Mouse (Mus musculus): ENCODE results near the gene Ctns.

Ctns gene

GRCm38 (mm10) chr11:73193047-73193446 lies 5.8 kb downstream of the Ctns start:
- no peak for DNase-seq (ENCODE audit: low spot score)

DNA sequence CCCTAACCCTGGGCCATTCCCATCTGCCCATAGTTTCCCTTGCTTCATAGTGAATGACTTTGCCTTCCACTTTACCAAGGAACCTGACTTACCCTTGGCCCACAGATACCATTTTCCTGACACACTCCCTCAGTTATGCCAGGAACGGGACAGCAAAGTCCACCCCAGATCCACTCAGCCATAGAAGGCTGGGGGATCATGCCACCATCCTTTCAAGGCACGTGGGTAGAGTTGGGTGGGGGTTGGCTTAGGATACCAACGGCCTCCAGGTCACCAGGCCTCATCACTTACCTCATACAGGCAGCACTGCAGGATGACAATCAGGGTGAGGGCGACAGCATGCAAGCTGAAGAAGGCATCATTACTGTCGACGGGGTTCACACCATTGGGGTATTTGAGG lies 11.6 kb downstream of the Ctns start:
- DNase-seq (ENCODE audit: low spot score), result no peak

DNA sequence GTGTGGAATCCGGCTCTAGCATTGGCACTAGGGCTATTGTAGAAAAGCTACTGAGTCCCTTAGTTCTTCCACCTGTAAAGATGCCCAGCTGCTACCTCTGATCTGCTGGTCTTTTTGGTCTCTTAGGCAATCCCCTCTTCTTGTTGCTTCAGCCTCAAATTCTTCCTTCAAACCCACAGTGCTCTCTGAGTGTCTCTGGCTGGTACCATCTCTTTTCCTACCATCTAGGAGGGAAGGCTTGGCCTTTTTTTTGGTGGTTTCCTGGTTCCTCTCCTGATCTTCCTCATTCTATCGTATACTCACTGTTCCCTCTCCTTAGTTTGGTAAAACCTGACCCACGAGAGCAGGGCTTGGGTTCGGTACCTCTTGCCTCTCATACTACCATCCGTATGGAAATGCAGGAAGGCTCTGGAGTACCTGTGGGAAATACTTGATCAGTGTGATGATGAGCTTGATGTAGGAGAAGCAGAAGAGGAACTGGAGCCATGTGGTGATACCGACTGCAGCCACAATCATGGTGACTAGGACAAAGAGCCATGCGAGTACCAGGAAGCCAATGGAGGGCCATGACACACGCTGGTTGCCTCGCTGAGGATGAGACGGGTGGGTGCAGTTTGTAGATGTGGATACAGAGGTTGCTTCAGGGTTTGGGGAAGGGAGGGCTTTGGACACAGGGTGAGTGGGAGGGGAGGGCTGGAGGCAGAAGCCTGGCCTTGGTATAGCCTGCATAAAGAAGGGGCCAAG lies 12.8 kb downstream of the Ctns start:
- no peak for DNase-seq (ENCODE audit: low spot score)

DNA sequence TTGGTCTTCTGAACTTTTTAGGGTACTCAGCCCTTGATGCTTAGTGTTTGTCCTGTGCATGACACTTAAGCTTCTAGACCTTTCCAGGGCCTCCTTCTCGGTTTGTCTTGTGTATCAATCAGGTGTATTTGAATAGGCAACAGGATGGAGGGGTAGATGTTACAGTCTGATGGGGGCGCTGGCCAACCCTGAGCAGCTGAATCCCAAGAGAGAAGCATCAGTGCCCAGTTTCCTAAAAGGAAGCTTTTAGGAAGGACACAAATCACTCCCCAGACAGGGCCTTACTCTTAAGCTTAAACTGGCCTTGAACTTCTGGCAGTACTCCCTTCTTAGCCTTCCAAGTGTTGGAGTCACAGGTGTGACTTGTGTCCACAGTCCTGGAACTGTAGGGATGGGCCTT lies 20.9 kb downstream of the Ctns start:
- no peak for DNase-seq (ENCODE audit: low spot score)

DNA sequence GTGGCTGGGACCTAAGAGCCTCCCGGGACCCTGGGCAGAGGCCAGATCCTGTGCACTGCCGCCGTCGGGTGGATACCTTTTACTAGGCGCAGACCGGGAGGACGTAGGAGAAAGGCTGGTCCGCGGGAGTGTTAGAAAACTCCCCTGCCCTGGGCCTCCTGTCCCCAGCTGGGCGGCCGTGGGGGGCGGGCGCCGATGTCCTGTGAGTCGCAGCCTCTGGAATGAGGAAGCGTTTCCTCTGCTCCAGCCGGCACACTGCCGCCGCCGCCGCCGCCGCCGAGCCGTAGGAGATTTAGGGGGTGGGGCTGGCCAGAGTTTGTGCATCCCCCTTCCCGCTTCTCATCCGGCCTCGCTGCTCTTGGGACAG lies 21.4 kb downstream of the Ctns start:
- DNase-seq (ENCODE audit: low spot score), result peak; percentile 86

DNA sequence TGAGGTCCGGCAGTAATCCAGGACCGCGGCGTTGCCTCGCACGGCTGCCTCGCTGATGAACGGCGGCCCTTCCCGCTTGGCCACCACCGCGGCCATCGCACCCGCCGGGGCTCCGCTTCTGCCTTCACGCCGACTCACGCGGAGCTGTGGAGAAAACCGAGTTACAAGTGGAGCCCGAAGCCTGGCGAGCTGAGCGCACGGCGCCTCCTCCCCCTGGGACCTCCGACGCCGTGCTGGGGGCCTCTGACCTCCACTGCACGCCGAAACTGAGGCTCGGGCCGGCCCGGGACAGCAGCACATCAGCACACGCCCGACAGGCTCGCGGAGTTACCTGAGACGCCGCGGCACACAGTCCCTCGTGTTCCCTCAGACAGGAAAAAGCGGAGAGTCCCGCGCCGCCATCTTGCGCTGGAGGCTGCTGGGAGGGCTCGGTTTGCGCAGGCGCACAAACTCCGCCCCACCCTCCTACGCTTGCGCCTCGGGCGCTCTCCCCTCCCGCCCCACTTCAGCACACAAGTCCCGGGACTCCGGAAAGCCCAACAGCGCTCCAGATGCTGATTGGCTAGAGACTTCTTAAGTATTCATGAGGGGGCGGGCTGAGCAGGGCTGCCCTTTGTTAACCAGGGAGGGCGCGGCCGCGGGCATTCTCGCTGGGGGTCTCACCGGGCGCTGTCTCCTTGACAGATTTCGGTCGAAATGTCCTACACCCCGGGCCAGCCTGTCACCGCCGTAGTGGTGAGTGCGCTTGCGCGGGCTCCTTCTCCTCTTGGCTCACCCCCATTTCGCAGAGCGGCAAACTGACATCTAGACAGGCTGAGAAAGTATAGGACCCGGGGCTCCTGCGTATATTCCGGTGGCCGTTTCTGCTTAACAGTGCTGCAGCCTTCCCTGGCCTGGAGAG lies 22.0 kb downstream of the Ctns start, which contains the start of the genes Emc6 and Tax1bp3:
Gene Emc6, minus strand, starts transcription at position 430 of the 901 bp plus-strand sequence.
Gene Tax1bp3, plus strand, starts transcription at position 476 of the 901 bp plus-strand sequence.
- DNase-seq (ENCODE audit: low spot score), result peak; percentile 96

DNA sequence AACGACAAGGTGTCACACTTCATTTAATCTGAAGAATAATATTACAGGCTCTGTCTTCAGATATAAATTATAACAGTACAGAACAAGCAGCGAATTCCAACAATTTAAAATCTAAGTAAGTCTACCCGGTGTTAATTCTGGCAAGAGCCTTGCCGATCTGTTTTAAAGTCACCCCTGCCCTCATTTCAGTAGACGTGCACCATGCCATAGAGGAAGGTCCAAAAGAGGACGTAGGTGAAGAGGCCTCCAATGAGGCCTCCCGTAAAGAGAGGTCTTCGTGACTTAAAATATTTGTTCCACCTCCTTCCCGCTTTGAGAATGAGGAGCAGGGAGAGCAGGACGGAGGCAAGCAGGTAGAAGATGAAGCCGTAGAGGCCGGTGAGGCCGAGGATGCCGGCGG lies 22.7 kb downstream of the Ctns start:
- DNase-seq (ENCODE audit: low spot score), result no peak

GRCm38 (mm10) chr11:73175612-73176011 lies 23.2 kb downstream of the Ctns start:
- peak; percentile 88 for DNase-seq (ENCODE audit: low spot score)

GRCm38 (mm10) chr11:73172186-73172585 lies 26.7 kb downstream of the Ctns start:
- no peak for DNase-seq (ENCODE audit: low spot score)

- DNase-seq (ENCODE audit: low spot score), result peak; percentile 38
These were observed 29.6 kb downstream of the Ctns start for GRCm38 (mm10) chr11:73169231-73169630.

GRCm38 (mm10) chr11:73168576-73168975 lies 30.3 kb downstream of the Ctns start:
- DNase-seq (ENCODE audit: low spot score), result no peak

DNA sequence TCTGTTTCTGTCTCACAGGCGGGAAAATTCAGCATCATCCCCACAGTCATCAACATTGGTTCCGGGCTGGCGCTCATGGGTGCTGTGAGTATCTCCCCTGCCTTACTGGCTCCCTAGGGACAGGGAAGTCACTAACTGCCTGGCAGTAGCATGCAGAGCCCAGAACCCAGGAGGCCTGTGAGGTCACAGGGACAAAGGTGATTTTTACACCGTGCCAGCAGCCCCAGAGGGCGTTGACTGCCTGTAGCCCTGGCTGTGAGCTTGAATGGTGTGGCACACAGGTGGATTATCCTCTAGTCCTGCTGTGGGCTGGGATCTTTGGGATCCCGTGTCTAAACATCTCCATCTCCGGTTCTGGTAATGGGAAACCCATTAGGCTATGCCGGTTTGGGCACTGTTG lies 30.8 kb downstream of the Ctns start:
- DNase-seq (ENCODE audit: low spot score), result no peak

GRCm38 (mm10) chr11:73162284-73162683 lies 36.6 kb downstream of the Ctns start:
- DNase-seq (ENCODE audit: low spot score), result no peak

- DNase-seq (ENCODE audit: low spot score), result no peak
These were observed 37.2 kb downstream of the Ctns start for GRCm38 (mm10) chr11:73161616-73162015.

- DNase-seq (ENCODE audit: low spot score), result no peak
These were observed 38.0 kb downstream of the Ctns start for GRCm38 (mm10) chr11:73160811-73161200.

DNA sequence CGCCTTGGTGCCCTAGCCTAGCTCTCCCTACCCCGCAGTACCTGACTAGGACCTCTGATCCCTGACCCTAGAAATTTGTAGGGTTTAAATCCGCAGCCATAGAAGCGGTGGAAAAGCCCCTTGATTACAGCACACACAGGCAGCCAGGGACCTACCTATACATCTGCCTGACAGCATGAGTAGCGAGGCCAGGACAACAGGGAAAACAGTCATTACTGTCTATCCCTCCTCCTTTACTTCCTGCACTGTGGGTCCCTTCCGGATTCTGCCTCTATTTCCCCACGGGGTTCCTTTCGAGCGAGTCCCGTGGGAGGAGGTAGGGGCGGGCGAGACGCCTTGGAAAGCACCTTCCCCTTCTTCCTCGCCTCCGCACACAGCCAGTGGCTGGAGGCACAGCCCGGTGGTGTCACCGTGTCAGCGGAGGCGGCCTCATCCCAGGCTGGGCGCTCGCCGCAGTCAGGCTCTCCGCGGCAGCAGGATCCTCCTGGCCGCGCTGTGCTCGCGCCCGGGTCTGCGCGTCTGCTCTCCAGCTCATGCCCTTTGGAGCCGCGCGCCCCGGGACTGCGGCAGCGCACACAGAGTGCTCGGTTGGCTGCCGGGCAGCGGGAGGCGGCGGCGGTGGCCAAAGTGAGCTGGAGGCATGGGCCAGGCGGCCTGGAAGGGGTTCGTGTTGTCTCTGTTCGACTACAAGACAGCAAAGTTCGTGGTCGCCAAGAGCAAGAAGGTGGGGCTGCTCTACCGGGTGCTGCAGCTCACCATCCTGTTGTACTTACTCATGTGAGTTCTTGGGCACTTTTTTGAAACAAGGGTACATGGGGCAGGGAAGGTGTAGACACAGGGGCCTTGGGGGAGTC lies 38.7 kb downstream of the Ctns start, which contains the start of gene P2rx5:
Gene P2rx5, plus strand, starts transcription at position 465 of the 854 bp plus-strand sequence.
- DNase-seq (ENCODE audit: low spot score), result peak; percentile 45

DNA sequence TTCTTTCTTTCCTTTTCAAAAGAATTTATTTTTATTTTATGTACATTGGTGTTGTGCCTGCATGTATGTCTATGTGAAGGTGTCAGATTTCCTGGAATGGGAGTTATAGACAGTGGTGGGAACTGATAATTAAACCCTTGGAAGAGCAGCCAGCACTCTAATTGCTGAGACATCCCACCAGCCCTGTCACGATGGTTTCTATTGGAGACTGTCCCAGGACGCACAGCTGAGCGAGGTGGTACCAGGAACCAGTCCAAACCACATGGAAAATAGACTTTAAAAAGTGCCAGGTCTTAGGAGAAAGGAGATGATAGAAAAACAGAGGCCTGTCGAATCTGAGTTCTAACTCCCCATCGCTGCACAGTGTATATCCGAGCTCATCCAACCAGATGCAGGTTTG lies 43.8 kb downstream of the Ctns start:
- no peak for DNase-seq (ENCODE audit: low spot score)

- DNase-seq (ENCODE audit: low spot score), result no peak
These were observed 50.6 kb downstream of the Ctns start for GRCm38 (mm10) chr11:73148209-73148608.

- DNase-seq (ENCODE audit: low spot score), result no peak
These were observed 51.9 kb downstream of the Ctns start for GRCm38 (mm10) chr11:73146975-73147365.

DNA sequence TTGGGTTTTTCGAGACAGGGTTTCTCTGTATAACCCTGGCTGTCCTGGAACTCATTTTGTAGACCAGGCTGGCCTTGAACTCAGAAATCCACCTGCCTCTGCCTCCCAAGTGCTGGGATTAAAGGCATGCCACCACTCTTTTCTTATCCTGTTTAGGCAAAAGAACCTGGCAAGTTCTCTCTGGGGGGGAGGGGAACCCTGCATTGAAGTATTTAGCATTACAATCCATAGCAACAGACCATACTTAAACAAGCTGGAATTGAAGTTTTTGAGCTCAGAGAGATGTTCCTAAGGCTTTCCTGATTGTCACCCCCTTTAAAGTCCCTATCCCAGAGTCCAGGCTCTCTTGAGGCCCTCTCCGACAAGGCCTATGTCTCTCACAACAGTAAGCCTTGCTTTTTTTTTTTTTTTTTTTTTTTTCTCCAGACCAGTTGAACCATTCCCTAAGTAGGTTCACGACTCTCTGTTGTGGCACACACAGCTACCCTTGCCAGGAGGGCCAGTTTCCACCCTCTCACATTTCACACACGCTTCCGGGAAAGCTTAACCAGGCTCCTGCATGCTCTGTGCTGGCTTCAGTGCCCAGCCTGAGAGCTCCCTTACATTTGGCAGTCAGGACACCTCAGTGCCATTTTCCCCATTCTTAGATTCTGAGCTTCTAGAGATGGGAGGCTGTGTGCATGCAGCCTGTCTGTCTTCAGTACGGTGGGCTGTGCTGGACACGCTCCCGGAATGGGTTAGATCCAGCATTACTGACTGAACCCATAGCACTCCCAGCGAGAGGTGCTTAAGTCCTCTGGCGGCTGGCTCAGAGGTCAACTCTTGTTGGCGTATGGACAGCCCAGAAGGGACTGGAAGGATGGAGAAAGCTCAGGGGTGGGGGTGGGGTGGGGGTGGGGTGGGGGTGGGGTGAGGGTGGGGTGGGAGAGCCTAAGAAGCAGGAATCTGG lies 52.5 kb downstream of the Ctns start:
- no peak for DNase-seq (ENCODE audit: low spot score)

GRCm38 (mm10) chr11:73144261-73144681 lies 54.6 kb downstream of the Ctns start:
- no peak for DNase-seq (ENCODE audit: low spot score)

Data from yolk sac, embryonic 10.5 days (tissue).